Mouse (Mus musculus): ENCODE data around the gene Pafah1b3. TPM values are rescaled to one million over a fixed set of nuclear protein-coding genes. Genes with fewer than 3 reads are reported as not detected.
A peak's percentile ranks its signal among the peaks of the same experiment; 100 is the strongest.
"Not testable (repeated sequence)": the region's sequence is repeated elsewhere in the genome, so short reads cannot be mapped to it uniquely, and the experiment has no call there.

Pafah1b3 gene
- polyA plus RNA-seq (2012; rRNA removed), result 87.2 and 184 TPM in 2 replicates

- under 1% methylated on average over 52 of the region's 52 CpGs for WGBS
- peak within 1 kb of the TSS; percentile 81 for H3K4me3 ChIP-seq (ENCODE audit: low read depth, low read length)
- peak within 1 kb of the TSS; percentile 89 for H3K27ac ChIP-seq (ENCODE audit: insufficient read depth, low read depth, low read length)
- peaks cover 17% of the 10 kb centered on the region for H3K36me3 ChIP-seq (ENCODE audit: control insufficient read depth, insufficient read depth, low read length)
- peaks cover 5% of the 10 kb centered on the region for H3K4me1 ChIP-seq (ENCODE audit: control insufficient read depth, insufficient read depth, insufficient read length, low read length)
- H3K27me3 ChIP-seq (ENCODE audit: control insufficient read depth, insufficient read depth, low read length), result no peaks in the 10 kb centered on the region
- peak; percentile 57; the same call in 1 of the 2 replicates for TF ChIP-seq POLR2A (IDR thresholded peaks at IDR 0.05; ENCODE audit: low read depth, low read length)
- peak; percentile 54; the same call in 1 of the 2 replicates for TF ChIP-seq CTCF (IDR thresholded peaks at IDR 0.05; ENCODE audit: extremely low read depth, insufficient read length, insufficient replicate concordance, low read depth, low read length)
These were observed at the start of gene Pafah1b3 for GRCm38 (mm10) chr7:25297454-25298325. Gene Pafah1b3 (minus strand): TSS chr7:25297986.

- TF ChIP-seq CTCF (IDR thresholded peaks at IDR 0.05; ENCODE audit: extremely low read depth, insufficient read length, insufficient replicate concordance, low read depth, low read length), result no peak
- TF ChIP-seq POLR2A (IDR thresholded peaks at IDR 0.05; ENCODE audit: low read depth, low read length), result no peak
- no peaks in the 10 kb centered on the region for H3K27me3 ChIP-seq (ENCODE audit: control insufficient read depth, insufficient read depth, low read length)
- 81% methylated on average over 20 of the region's 20 CpGs for WGBS
- H3K4me1 ChIP-seq (ENCODE audit: control insufficient read depth, insufficient read depth, insufficient read length, low read length), result peaks cover 3% of the 10 kb centered on the region
- no peak overlapping the region for H3K4me3 ChIP-seq (ENCODE audit: low read depth, low read length)
- H3K27ac ChIP-seq (ENCODE audit: insufficient read depth, low read depth, low read length), result no peak overlapping the region
- H3K36me3 ChIP-seq (ENCODE audit: control insufficient read depth, insufficient read depth, low read length), result no peaks in the 10 kb centered on the region; the same call in 1 of the 2 replicates
These were observed 43.4 kb upstream of the Pafah1b3 start for GRCm38 (mm10) chr7:25341000-25341784.

GRCm38 (mm10) chr7:25339329-25339728 lies 41.5 kb upstream of the Pafah1b3 start:
- Histone ChIP-seq H3K4me3 (ENCODE audit: low read depth, low read length) (no peak overlapping the region), H3K27ac (ENCODE audit: insufficient read depth, low read depth, low read length) (no peak overlapping the region), H3K4me1 (ENCODE audit: control insufficient read depth, insufficient read depth, insufficient read length, low read length) (peaks cover 3% of the 10 kb centered on the region), H3K36me3 (ENCODE audit: control insufficient read depth, insufficient read depth, low read length) (no peaks in the 10 kb centered on the region; the same call in 1 of the 2 replicates), H3K27me3 (ENCODE audit: control insufficient read depth, insufficient read depth, low read length) (no peaks in the 10 kb centered on the region)
- TF ChIP-seq CTCF (IDR thresholded peaks at IDR 0.05; ENCODE audit: extremely low read depth, insufficient read length, insufficient replicate concordance, low read depth, low read length), result no peak
- TF ChIP-seq POLR2A (IDR thresholded peaks at IDR 0.05; ENCODE audit: low read depth, low read length), result no peak
- WGBS, result 48% methylated on average over 9 of the region's 9 CpGs

GRCm38 (mm10) chr7:25334472-25334871 lies 36.7 kb upstream of the Pafah1b3 start:
- no peak for TF ChIP-seq CTCF (IDR thresholded peaks at IDR 0.05; ENCODE audit: extremely low read depth, insufficient read length, insufficient replicate concordance, low read depth, low read length)
- no peak for TF ChIP-seq POLR2A (IDR thresholded peaks at IDR 0.05; ENCODE audit: low read depth, low read length)
- no peak overlapping the region for H3K4me3 ChIP-seq (ENCODE audit: low read depth, low read length)
- H3K36me3 ChIP-seq (ENCODE audit: control insufficient read depth, insufficient read depth, low read length), result no peaks in the 10 kb centered on the region; the same call in 1 of the 2 replicates
- no peaks in the 10 kb centered on the region for H3K27me3 ChIP-seq (ENCODE audit: control insufficient read depth, insufficient read depth, low read length)
- H3K4me1 ChIP-seq (ENCODE audit: control insufficient read depth, insufficient read depth, insufficient read length, low read length), result peaks cover 2% of the 10 kb centered on the region
- WGBS, result 89% methylated on average over 12 of the region's 12 CpGs
- H3K27ac ChIP-seq (ENCODE audit: insufficient read depth, low read depth, low read length), result no peak overlapping the region

- Histone ChIP-seq H3K4me3 (ENCODE audit: low read depth, low read length) (no peak overlapping the region), H3K4me1 (ENCODE audit: control insufficient read depth, insufficient read depth, insufficient read length, low read length) (no peaks in the 10 kb centered on the region), H3K27ac (ENCODE audit: insufficient read depth, low read depth, low read length) (no peak overlapping the region), H3K36me3 (ENCODE audit: control insufficient read depth, insufficient read depth, low read length) (no peaks in the 10 kb centered on the region; the same call in 1 of the 2 replicates), H3K27me3 (ENCODE audit: control insufficient read depth, insufficient read depth, low read length) (no peaks in the 10 kb centered on the region)
- peak; percentile 81 for TF ChIP-seq CTCF (IDR thresholded peaks at IDR 0.05; ENCODE audit: extremely low read depth, insufficient read length, insufficient replicate concordance, low read depth, low read length)
- no peak for TF ChIP-seq POLR2A (IDR thresholded peaks at IDR 0.05; ENCODE audit: low read depth, low read length)
- WGBS, result 46% methylated on average over 16 of the region's 16 CpGs
These were observed 36.0 kb upstream of the Pafah1b3 start for GRCm38 (mm10) chr7:25333596-25334307.

GRCm38 (mm10) chr7:25326233-25326632 lies 28.4 kb upstream of the Pafah1b3 start:
- H3K4me3 ChIP-seq (ENCODE audit: low read depth, low read length), result no peak overlapping the region
- no peak for TF ChIP-seq POLR2A (IDR thresholded peaks at IDR 0.05; ENCODE audit: low read depth, low read length)
- TF ChIP-seq CTCF (IDR thresholded peaks at IDR 0.05; ENCODE audit: extremely low read depth, insufficient read length, insufficient replicate concordance, low read depth, low read length), result no peak
- no peaks in the 10 kb centered on the region; the same call in 1 of the 2 replicates for H3K36me3 ChIP-seq (ENCODE audit: control insufficient read depth, insufficient read depth, low read length)
- 80% methylated on average over 8 of the region's 8 CpGs for WGBS
- no peaks in the 10 kb centered on the region for H3K27me3 ChIP-seq (ENCODE audit: control insufficient read depth, insufficient read depth, low read length)
- H3K4me1 ChIP-seq (ENCODE audit: control insufficient read depth, insufficient read depth, insufficient read length, low read length), result no peaks in the 10 kb centered on the region
- H3K27ac ChIP-seq (ENCODE audit: insufficient read depth, low read depth, low read length), result no peak overlapping the region

GRCm38 (mm10) chr7:25325431-25325830 lies 27.6 kb upstream of the Pafah1b3 start:
- not testable (repeated sequence) for H3K4me3 ChIP-seq (ENCODE audit: low read depth, low read length); H3K27ac ChIP-seq (ENCODE audit: insufficient read depth, low read depth, low read length); H3K36me3 ChIP-seq (ENCODE audit: control insufficient read depth, insufficient read depth, low read length); H3K4me1 ChIP-seq (ENCODE audit: control insufficient read depth, insufficient read depth, insufficient read length, low read length); H3K27me3 ChIP-seq (ENCODE audit: control insufficient read depth, insufficient read depth, low read length)
- 75% methylated on average over 6 of the region's 6 CpGs for WGBS

Data from small intestine, adult 2 months (tissue).